Mouse (Mus musculus) myocyte (in vitro differentiated cells): ENCODE results near the gene Aacs. TPM values are rescaled to one million over a fixed set of nuclear protein-coding genes. Genes with fewer than 3 reads are reported as not detected.

Source experiments
- H3K27me3 ChIP-seq: one replicate; pipeline ENCODE4 v1.6.1; 2011; ENCODE audit not compliant: control insufficient read depth, insufficient read depth, insufficient read length
- H3K36me3 ChIP-seq: one replicate; pipeline ENCODE4 v1.6.1; 2011; ENCODE audit not compliant: control insufficient read depth, insufficient read depth
- H3K4me2 ChIP-seq: one replicate; pipeline ENCODE4 v1.6.1; 2011; ENCODE audit warnings: low read depth, control low read depth
- H3K4me3 ChIP-seq: one replicate; pipeline ENCODE4 v1.5.1; 2011; ENCODE audit warnings: mild to moderate bottlenecking, control low read depth, moderate library complexity
- H3K79me2 ChIP-seq: one replicate; pipeline ENCODE4 v1.6.1; 2011; ENCODE audit not compliant: control insufficient read depth, insufficient read depth
- H3ac ChIP-seq: one replicate; pipeline ENCODE4 v1.6.1; 2011; ENCODE audit not compliant: control insufficient read depth, insufficient read length
- CEBPB ChIP-seq: IDR thresholded peaks from 2 replicates; pipeline ENCODE4 v1.6.1; 2011; ENCODE audit warnings: mild to moderate bottlenecking, moderate library complexity; ENCODE audit not compliant: poor library complexity, insufficient read depth, severe bottlenecking
- E2F4 ChIP-seq: IDR thresholded peaks from one replicate; pipeline ENCODE4 v1.6.1; 2011; ENCODE audit warnings: mild to moderate bottlenecking, control low read depth, moderate library complexity; ENCODE audit not compliant: insufficient read depth
- MAX ChIP-seq: IDR thresholded peaks from one replicate; pipeline ENCODE4 v1.6.1; 2011; ENCODE audit warnings: low read depth, mild to moderate bottlenecking, control low read depth
- MYOD1 ChIP-seq, 3 experiments: IDR thresholded peaks; one replicate each; pipeline ENCODE4 v1.6.1; 2011; ENCODE audit warnings: control low read depth in 2 of 3, low read depth in 2 of 3, mild to moderate bottlenecking in 2 of 3, moderate library complexity in 1 of 3; ENCODE audit not compliant: insufficient read length in 2 of 3, control insufficient read depth in 1 of 3
- MYOG ChIP-seq, 3 experiments: IDR thresholded peaks; one replicate each; pipeline ENCODE4 v1.6.1; 2011; ENCODE audit warnings: control low read depth in 2 of 3, low read depth in 2 of 3, mild to moderate bottlenecking in 2 of 3; ENCODE audit not compliant: insufficient read length in 2 of 3, control insufficient read depth in 1 of 3, insufficient read depth in 1 of 3
- POLR2A ChIP-seq: IDR thresholded peaks from one replicate; pipeline ENCODE4 v1.6.1; 2011; ENCODE audit warnings: low read depth, mild to moderate bottlenecking, control low read depth, moderate library complexity; ENCODE audit not compliant: insufficient read length
- POLR2AphosphoS2 ChIP-seq: IDR thresholded peaks from one replicate; pipeline ENCODE4 v1.6.1; 2011; ENCODE audit warnings: low read depth, control low read depth; ENCODE audit not compliant: insufficient read length
- REST ChIP-seq: IDR thresholded peaks from one replicate; pipeline ENCODE4 v1.6.1; 2011; ENCODE audit warnings: mild to moderate bottlenecking, control low read depth, moderate library complexity; ENCODE audit not compliant: insufficient read depth, insufficient read length
- SRF ChIP-seq: IDR thresholded peaks from one replicate; pipeline ENCODE4 v1.6.1; 2011; ENCODE audit warnings: low read depth; ENCODE audit not compliant: control insufficient read depth, insufficient read length
- TCF12 ChIP-seq: IDR thresholded peaks from one replicate; pipeline ENCODE4 v1.6.1; 2011; ENCODE audit warnings: mild to moderate bottlenecking, control low read depth; ENCODE audit not compliant: poor library complexity, insufficient read depth, severe bottlenecking
- TCF3 ChIP-seq: IDR thresholded peaks from one replicate; pipeline ENCODE4 v1.6.1; 2011; ENCODE audit warnings: low read depth, control low read depth; ENCODE audit not compliant: insufficient read length
- USF1 ChIP-seq: IDR thresholded peaks from one replicate; pipeline ENCODE4 v1.6.1; 2011; ENCODE audit warnings: low read depth, mild to moderate bottlenecking, control low read depth, moderate library complexity
- polyA plus RNA-seq: library from polyadenylated mRNA; unstranded; fragments of >200 nt; fragmentation: generic; extraction: Trizol; gene quantifications from one replicate; pipeline ENCODE4 v1.2.1, GENCODE M21; 2012; ENCODE audit warnings: missing spikeins

The Aacs gene
- polyA plus RNA-seq, 1 experiment, result 70.7 TPM

- no peak for TF ChIP-seq MAX
- no peak for TF ChIP-seq TCF3
- TF ChIP-seq SRF, result no peak
- TF ChIP-seq USF1, result no peak
- TF ChIP-seq TCF12, result no peak
- TF ChIP-seq MYOD1 (IDR thresholded peaks at IDR 0.05; ENCODE audit: control insufficient read depth in 1 of 3, insufficient read length in 2 of 3, low read depth in 2 of 3), result no peak
- TF ChIP-seq CEBPB, result no peak
- no peak for TF ChIP-seq REST
- Histone ChIP-seq H3K36me3 (no peaks in the 10 kb centered on the region), H3K4me2 (no peak overlapping the region), H3K79me2 (peaks cover 33% of the 10 kb centered on the region), H3K4me3 (no peak overlapping the region), H3ac (no peak overlapping the region), H3K27me3 (no peaks in the 10 kb centered on the region)
Observed at GRCm38 (mm10) chr5:125448631-125449030, 27.0 kb upstream of the Aacs start.

- Histone ChIP-seq H3K27me3 (no peaks in the 10 kb centered on the region), H3K4me2 (peak overlapping the region; percentile 19), H3K36me3 (no peaks in the 10 kb centered on the region), H3ac (no peak overlapping the region), H3K4me3 (no peak overlapping the region), H3K79me2 (peaks cover 26% of the 10 kb centered on the region)
- no peak for TF ChIP-seq POLR2AphosphoS2
- TF ChIP-seq MYOG (IDR thresholded peaks at IDR 0.05; ENCODE audit: control insufficient read depth in 1 of 3, insufficient read depth in 1 of 3, insufficient read length in 2 of 3, low read depth in 2 of 3), result no peak
- no peak for TF ChIP-seq MYOD1 (IDR thresholded peaks at IDR 0.05; ENCODE audit: control insufficient read depth in 1 of 3, insufficient read length in 2 of 3, low read depth in 2 of 3)
- TF ChIP-seq MAX, result no peak
- TF ChIP-seq POLR2A, result no peak
- no peak for TF ChIP-seq TCF12
- TF ChIP-seq USF1, result no peak
- TF ChIP-seq TCF3, result no peak
Observed at GRCm38 (mm10) chr5:125449306-125449705, 26.3 kb upstream of the Aacs start.

DNA sequence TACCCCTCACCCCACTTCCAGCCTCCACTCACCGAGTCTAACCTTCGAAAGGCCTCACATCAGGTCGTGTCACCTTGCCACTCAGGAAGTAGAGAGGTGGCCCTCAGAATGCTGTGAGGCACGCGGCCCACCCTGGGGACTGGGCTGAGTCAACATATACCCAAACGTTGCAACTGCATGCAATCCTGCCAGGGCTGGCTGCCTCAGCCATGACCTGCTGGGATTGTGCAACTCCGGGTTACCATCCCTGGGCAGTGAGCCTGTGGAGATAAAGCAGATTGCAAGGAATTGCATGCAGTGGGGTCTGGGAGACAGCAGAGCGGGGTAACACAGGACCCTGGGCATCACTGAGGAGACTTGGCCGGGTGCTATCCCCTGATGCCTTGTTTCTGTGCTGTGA, 23.0 kb upstream of the Aacs start:
- TF ChIP-seq MYOD1 (IDR thresholded peaks at IDR 0.05; ENCODE audit: control insufficient read depth in 1 of 3, insufficient read length in 2 of 3, low read depth in 2 of 3), result no peak
- no peak for TF ChIP-seq TCF12
- no peak for TF ChIP-seq POLR2A
- TF ChIP-seq REST, result no peak
- no peak for TF ChIP-seq SRF
- TF ChIP-seq CEBPB, result peak; percentile 98
- H3K36me3 ChIP-seq, result peaks cover 11% of the 10 kb centered on the region
- no peak overlapping the region for H3ac ChIP-seq

DNA sequence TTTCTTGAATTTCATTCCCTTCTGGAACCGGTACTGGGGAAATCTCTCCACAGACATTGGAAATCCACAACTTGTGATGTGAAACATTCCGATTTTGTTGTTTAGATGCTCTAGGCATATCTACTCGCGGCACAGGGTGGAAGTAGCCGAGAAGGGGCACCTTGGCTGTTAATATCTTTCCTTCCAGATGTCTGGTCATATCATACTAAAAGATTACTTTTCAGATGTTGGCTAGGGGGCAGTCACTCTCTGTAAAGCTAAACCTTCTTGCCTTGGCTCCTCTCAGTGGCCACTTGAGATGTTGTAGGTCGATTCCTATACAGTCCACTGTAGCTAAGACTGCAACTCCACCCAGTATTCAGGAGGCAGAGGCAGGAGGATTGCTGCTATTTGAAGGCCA, 19.5 kb upstream of the Aacs start:
- Histone ChIP-seq H3K27me3 (no peaks in the 10 kb centered on the region), H3K79me2 (peaks cover under 1% of the 10 kb centered on the region), H3K4me3 (no peak overlapping the region), H3ac (no peak overlapping the region), H3K36me3 (peaks cover 11% of the 10 kb centered on the region), H3K4me2 (no peak overlapping the region)
- no peak for TF ChIP-seq SRF
- TF ChIP-seq REST, result no peak
- no peak for TF ChIP-seq USF1
- no peak for TF ChIP-seq MAX
- no peak for TF ChIP-seq MYOG (IDR thresholded peaks at IDR 0.05; ENCODE audit: control insufficient read depth in 1 of 3, insufficient read depth in 1 of 3, insufficient read length in 2 of 3, low read depth in 2 of 3)
- TF ChIP-seq POLR2AphosphoS2, result no peak
- TF ChIP-seq TCF3, result no peak
- TF ChIP-seq CEBPB, result no peak
- no peak for TF ChIP-seq MYOD1 (IDR thresholded peaks at IDR 0.05; ENCODE audit: control insufficient read depth in 1 of 3, insufficient read length in 2 of 3, low read depth in 2 of 3)
- no peak for TF ChIP-seq E2F4
- TF ChIP-seq POLR2A, result no peak
- TF ChIP-seq TCF12, result no peak

More for the DNA sequence above, 23.0 kb upstream of the Aacs start:
- Histone ChIP-seq H3K79me2 (peaks cover 15% of the 10 kb centered on the region), H3K27me3 (no peaks in the 10 kb centered on the region), H3K4me2 (no peak overlapping the region), H3K4me3 (no peak overlapping the region)

- H3K36me3 ChIP-seq, result peaks cover 11% of the 10 kb centered on the region
- no peak overlapping the region for H3K4me2 ChIP-seq
- no peaks in the 10 kb centered on the region for H3K27me3 ChIP-seq
- no peak overlapping the region for H3ac ChIP-seq
- TF ChIP-seq SRF, result no peak
- no peak for TF ChIP-seq REST
- no peak for TF ChIP-seq TCF12
- no peak for TF ChIP-seq MAX
- TF ChIP-seq MYOG (IDR thresholded peaks at IDR 0.05; ENCODE audit: control insufficient read depth in 1 of 3, insufficient read depth in 1 of 3, insufficient read length in 2 of 3, low read depth in 2 of 3), result no peak
- no peak for TF ChIP-seq TCF3
- no peak overlapping the region for H3K4me3 ChIP-seq
- no peaks in the 10 kb centered on the region for H3K79me2 ChIP-seq
Observed at GRCm38 (mm10) chr5:125457538-125457937, 18.1 kb upstream of the Aacs start.
